Mouse (Mus musculus) MEL (cell line): ENCODE measurements around the gene Vim. TPM values are rescaled to one million over a fixed set of nuclear protein-coding genes. Genes with fewer than 3 reads are reported as not detected.

Experiments used
- DNase-seq: peaks from one replicate; pipeline ENCODE4 v3.0.0; 2011; ENCODE audit warnings: low read depth, low spot score
- H3K27ac ChIP-seq: 2 replicates; pipeline ENCODE4 v1.5.1; 2012; ENCODE audit warnings: low read depth, mild to moderate bottlenecking, control low read depth, low read length, moderate library complexity; ENCODE audit not compliant: control insufficient read depth
- H3K27me3 ChIP-seq, 2 experiments: fragments of 150-350 bp in 1 of 2; sonication (generic) in 1 of 2; 2 replicates each; pipeline ENCODE4 v1.6.1; 2012; ENCODE audit warnings: low read length in 2 of 2, mild to moderate bottlenecking in 2 of 2, improper control_type of control experiment in 1 of 2, moderate library complexity in 1 of 2; ENCODE audit not compliant: insufficient read depth in 2 of 2, control insufficient read depth in 1 of 2
- H3K36me3 ChIP-seq, 2 experiments: 2 replicates each; pipeline ENCODE4 v1.6.1; 2012 to 2014; ENCODE audit warnings: low read length in 2 of 2, improper control_type of control experiment in 1 of 2, inconsistent platforms in 1 of 2, mild to moderate bottlenecking in 1 of 2; ENCODE audit not compliant: insufficient read depth in 2 of 2, control insufficient read depth in 1 of 2
- H3K4me1 ChIP-seq, 2 experiments: fragments of 150-350 bp in 1 of 2; sonication (generic) in 1 of 2; 2 replicates each; pipeline ENCODE4 v1.6.1; 2012; ENCODE audit warnings: low read length in 2 of 2, improper control_type of control experiment in 1 of 2, mild to moderate bottlenecking in 1 of 2; ENCODE audit not compliant: insufficient read depth in 2 of 2, control insufficient read depth in 1 of 2
- H3K4me3 ChIP-seq, 2 experiments: fragments of 150-350 bp in 1 of 2; sonication (generic) in 1 of 2; 2 replicates each; pipeline ENCODE4 v1.5.1; 2012; ENCODE audit warnings: low read depth in 2 of 2, low read length in 2 of 2, mild to moderate bottlenecking in 2 of 2, moderate library complexity in 2 of 2, control low read depth in 1 of 2, improper control_type of control experiment in 1 of 2; ENCODE audit not compliant: control insufficient read depth in 1 of 2, insufficient read depth in 1 of 2
- H3K79me2 ChIP-seq: 2 replicates; pipeline ENCODE4 v1.6.1; 2012; ENCODE audit warnings: mild to moderate bottlenecking, low read length, moderate library complexity; ENCODE audit not compliant: control insufficient read depth, poor library complexity, insufficient read depth
- H3K9ac ChIP-seq: 2 replicates; pipeline ENCODE4 v1.6.1; 2012; ENCODE audit warnings: low read depth, mild to moderate bottlenecking, control low read depth, low read length, moderate library complexity; ENCODE audit not compliant: control insufficient read depth, poor library complexity, severe bottlenecking
- H3K9me3 ChIP-seq: fragments of 150-350 bp; sonication (generic); replicated peaks from 2 replicates; pipeline ENCODE4 v1.6.1; 2012; ENCODE audit warnings: mild to moderate bottlenecking, low read length, improper control_type of control experiment, moderate library complexity; ENCODE audit not compliant: insufficient read depth
- CHD2 ChIP-seq: IDR thresholded peaks from 2 replicates; pipeline ENCODE4 v1.6.1; 2011; ENCODE audit warnings: low read length, improper control_type of control experiment
- CTCF ChIP-seq, 3 experiments: IDR thresholded peaks in 2 of 3; conservative IDR thresholded peaks in 1 of 3; 2 replicates each; pipeline ENCODE4 v1.5.1; 2011 to 2012; ENCODE audit warnings: low read length in 3 of 3, low read depth in 2 of 3, mild to moderate bottlenecking in 2 of 3, improper control_type of control experiment in 1 of 3, inconsistent platforms in 1 of 3, mixed read lengths in 1 of 3, moderate library complexity in 1 of 3; ENCODE audit not compliant: control insufficient read depth in 1 of 3, insufficient read depth in 1 of 3, poor library complexity in 1 of 3, severe bottlenecking in 1 of 3
- E2F4 ChIP-seq: IDR thresholded peaks from 2 replicates; pipeline ENCODE4 v1.6.1; 2011; ENCODE audit warnings: low read depth, low read length, improper control_type of control experiment, borderline replicate concordance
- ELF1 ChIP-seq: IDR thresholded peaks from 2 replicates; pipeline ENCODE4 v1.6.1; 2014; ENCODE audit warnings: low read depth, mild to moderate bottlenecking, inconsistent platforms, low read length, improper control_type of control experiment, moderate library complexity
- GABPA ChIP-seq: IDR thresholded peaks from 2 replicates; pipeline ENCODE4 v1.6.1; 2012; ENCODE audit warnings: low read depth, mild to moderate bottlenecking, inconsistent platforms, low read length, improper control_type of control experiment, moderate library complexity
- GATA1 ChIP-seq: IDR thresholded peaks from 2 replicates; pipeline ENCODE4 v1.6.1; 2011; ENCODE audit warnings: low read depth, low read length, improper control_type of control experiment
- HCFC1 ChIP-seq: IDR thresholded peaks from 2 replicates; pipeline ENCODE4 v1.6.1; 2012; ENCODE audit warnings: low read depth, mild to moderate bottlenecking, inconsistent platforms, low read length, improper control_type of control experiment, moderate library complexity
- MAFK ChIP-seq: IDR thresholded peaks from 2 replicates; pipeline ENCODE4 v1.6.1; 2011; ENCODE audit warnings: low read depth, mild to moderate bottlenecking, low read length, improper control_type of control experiment, borderline replicate concordance
- MAX ChIP-seq: IDR thresholded peaks from 2 replicates; pipeline ENCODE4 v1.6.1; 2011; ENCODE audit warnings: low read length, improper control_type of control experiment
- MAZ ChIP-seq: IDR thresholded peaks from 2 replicates; pipeline ENCODE4 v1.6.1; 2012; ENCODE audit warnings: low read depth, mild to moderate bottlenecking, inconsistent platforms, low read length, improper control_type of control experiment
- MYB ChIP-seq: IDR thresholded peaks from 2 replicates; pipeline ENCODE4 v1.6.1; 2011; ENCODE audit warnings: mild to moderate bottlenecking, low read depth, low read length, improper control_type of control experiment
- MYC ChIP-seq: IDR thresholded peaks from 2 replicates; pipeline ENCODE4 v1.6.1; 2011; ENCODE audit warnings: low read depth, mild to moderate bottlenecking, low read length, improper control_type of control experiment, moderate library complexity
- NELFE ChIP-seq: IDR thresholded peaks from 2 replicates; pipeline ENCODE4 v1.6.1; 2011; ENCODE audit warnings: low read depth, low read length, improper control_type of control experiment
- NRF1 ChIP-seq: IDR thresholded peaks from 2 replicates; pipeline ENCODE4 v1.6.1; 2014; ENCODE audit warnings: low read depth, mild to moderate bottlenecking, inconsistent platforms, low read length, improper control_type of control experiment, moderate library complexity; ENCODE audit not compliant: poor library complexity, insufficient read depth, severe bottlenecking
- POLR2A ChIP-seq, 2 experiments: IDR thresholded peaks; 2 replicates each; pipeline ENCODE4 v1.6.1; 2011 to 2012; ENCODE audit warnings: low read length in 2 of 2, mild to moderate bottlenecking in 2 of 2, control low read depth in 1 of 2, improper control_type of control experiment in 1 of 2, low read depth in 1 of 2, moderate library complexity in 1 of 2; ENCODE audit not compliant: control insufficient read depth in 1 of 2, insufficient read depth in 1 of 2, poor library complexity in 1 of 2
- RAD21 ChIP-seq: IDR thresholded peaks from 2 replicates; pipeline ENCODE4 v1.6.1; 2011; ENCODE audit warnings: mild to moderate bottlenecking, low read depth, low read length, improper control_type of control experiment
- RCOR1 ChIP-seq: IDR thresholded peaks from 2 replicates; pipeline ENCODE4 v1.6.1; 2012; ENCODE audit warnings: low read depth, mild to moderate bottlenecking, inconsistent platforms, low read length, improper control_type of control experiment
- SMC3 ChIP-seq: IDR thresholded peaks from 2 replicates; pipeline ENCODE4 v1.6.1; 2011; ENCODE audit warnings: low read depth, low read length, improper control_type of control experiment
- TBP ChIP-seq: IDR thresholded peaks from 2 replicates; pipeline ENCODE4 v1.8.0; 2011; ENCODE audit warnings: low read depth, low read length, improper control_type of control experiment
- TCF12 ChIP-seq: IDR thresholded peaks from 2 replicates; pipeline ENCODE4 v1.6.1; 2014; ENCODE audit warnings: low read depth, mild to moderate bottlenecking, inconsistent platforms, low read length, improper control_type of control experiment, moderate library complexity
- UBTF ChIP-seq: IDR thresholded peaks from 2 replicates; pipeline ENCODE4 v1.6.1; 2012; ENCODE audit warnings: low read depth, mild to moderate bottlenecking, inconsistent platforms, low read length, improper control_type of control experiment, moderate library complexity, borderline replicate concordance; ENCODE audit not compliant: insufficient read depth
- USF2 ChIP-seq, 2 experiments: IDR thresholded peaks; 2 replicates each; pipeline ENCODE4 v1.6.1; 2011 to 2012; ENCODE audit warnings: improper control_type of control experiment in 2 of 2, low read length in 2 of 2, borderline replicate concordance in 1 of 2, inconsistent platforms in 1 of 2, low read depth in 1 of 2, mild to moderate bottlenecking in 1 of 2; ENCODE audit not compliant: insufficient read depth in 1 of 2
- ZKSCAN1 ChIP-seq: IDR thresholded peaks from 2 replicates; pipeline ENCODE4 v1.6.1; 2012; ENCODE audit warnings: low read depth, mild to moderate bottlenecking, inconsistent platforms, low read length, improper control_type of control experiment, moderate library complexity
- ZMIZ1 ChIP-seq: IDR thresholded peaks from 2 replicates; pipeline ENCODE4 v1.6.1; 2012; ENCODE audit warnings: low read depth, mild to moderate bottlenecking, inconsistent platforms, low read length, improper control_type of control experiment, moderate library complexity
- ZNF384 ChIP-seq: IDR thresholded peaks from 2 replicates; pipeline ENCODE4 v1.6.1; 2012; ENCODE audit warnings: low read depth, mild to moderate bottlenecking, inconsistent platforms, low read length, improper control_type of control experiment
- polyA plus RNA-seq, 2 experiments: library from polyadenylated mRNA; stranded (reverse) in 1 of 2; unstranded in 1 of 2; fragments of >175 nt in 1 of 2; fragments of >200 nt in 1 of 2; gene quantifications; 2 replicates each; pipeline versions ENCODE4 v1.2.1 to v1.2.4; 2012; ENCODE audit warnings: low replicate concordance in 2 of 2, low read depth in 1 of 2; ENCODE audit not compliant: insufficient read length in 2 of 2, insufficient read depth in 1 of 2, missing spikeins in 1 of 2
- total RNA-seq: library from RNA; depleted of rRNA; stranded (reverse); fragments of 300-350 nt; gene quantifications from 2 replicates; pipeline ENCODE4 v1.2.3, GENCODE M21; 2012

Gene Vim
- total and polyA plus RNA-seq, 3 experiments: 58.0 to 580 (median 257) TPM

DNA sequence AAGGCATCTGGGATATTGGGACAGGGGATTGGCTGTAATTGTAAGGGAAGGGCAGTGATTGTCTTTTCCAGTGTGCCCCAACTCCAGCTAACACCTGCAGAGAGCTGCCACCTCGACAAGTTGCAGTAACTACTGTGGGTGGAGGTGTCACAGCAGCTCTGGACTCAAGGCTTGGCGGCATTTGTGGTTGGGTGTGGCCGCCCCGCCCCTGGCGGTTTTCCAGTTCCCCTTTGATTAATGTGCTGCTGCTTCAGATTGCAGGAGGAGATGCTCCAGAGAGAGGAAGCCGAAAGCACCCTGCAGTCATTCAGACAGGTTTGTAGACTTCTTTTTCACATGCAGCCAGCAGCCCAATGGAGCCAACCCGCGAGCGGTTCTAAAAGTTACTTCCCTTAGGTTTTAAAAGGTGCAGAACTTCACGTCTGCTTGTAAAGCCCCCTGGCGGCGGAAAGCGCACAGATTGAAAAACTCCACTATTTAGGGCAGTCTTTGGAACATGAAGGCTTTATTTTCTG lies 1.6 kb downstream of the Vim start (continued):
- no peak for TF ChIP-seq UBTF
- 0 out of 2 replicates have a peak, but pooled peaks have one; percentile 8 for TF ChIP-seq NELFE

DNA sequence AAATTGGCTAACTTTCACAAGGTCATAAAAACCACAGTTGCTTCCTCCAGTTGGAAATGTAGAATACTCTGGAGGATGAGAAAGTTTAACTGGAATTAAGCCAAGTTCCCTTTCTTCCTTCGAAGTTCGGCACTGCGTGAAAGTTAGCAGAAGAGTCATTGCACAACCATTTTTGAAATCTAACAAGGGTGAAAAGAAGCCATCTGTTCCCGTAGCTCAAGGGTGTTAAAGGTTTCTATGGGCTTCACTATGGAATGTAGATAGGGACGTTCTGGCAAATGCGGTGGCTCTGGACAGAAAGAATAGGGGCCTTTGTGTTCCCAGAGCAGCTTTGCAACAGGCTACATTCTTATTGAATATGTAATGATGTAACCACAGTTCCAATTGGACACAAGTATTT lies 2.2 kb downstream of the Vim start:
- DNase-seq: no peak
- peak overlapping the region in 1 of 2 experiments; percentile 72; a peak in 2 of 4 replicates for H3K4me3 ChIP-seq
- H3K9ac ChIP-seq: no peak overlapping the region
- H3K27me3 ChIP-seq: no peaks in the 10 kb centered on the region
- H3K36me3 ChIP-seq: peaks cover 0 to 17% of the 10 kb centered on the region in 2 experiments; a peak in 3 of 4 replicates
- peaks cover 0 to 16% of the 10 kb centered on the region in 2 experiments; a peak in 3 of 4 replicates for H3K4me1 ChIP-seq
- no peaks in the 10 kb centered on the region for H3K9me3 ChIP-seq
- H3K79me2 ChIP-seq: no peaks in the 10 kb centered on the region
- TF ChIP-seq CTCF (IDR thresholded peaks at IDR 0.05 in 2 of 3, conservative IDR thresholded peaks at IDR 0.05 in 1 of 3; ENCODE audit: control insufficient read depth in 1 of 3, insufficient read depth in 1 of 3, low read depth in 2 of 3, low read length in 3 of 3, poor library complexity in 1 of 3, severe bottlenecking in 1 of 3) (0 out of 6 replicates have a peak, but pooled peaks of 1 of the 3 experiments have one; percentile 2), MAZ (no peak)
- TF ChIP-seq, all 39 proteins: peak for 1
- no peak overlapping the region for H3K27ac ChIP-seq

DNA sequence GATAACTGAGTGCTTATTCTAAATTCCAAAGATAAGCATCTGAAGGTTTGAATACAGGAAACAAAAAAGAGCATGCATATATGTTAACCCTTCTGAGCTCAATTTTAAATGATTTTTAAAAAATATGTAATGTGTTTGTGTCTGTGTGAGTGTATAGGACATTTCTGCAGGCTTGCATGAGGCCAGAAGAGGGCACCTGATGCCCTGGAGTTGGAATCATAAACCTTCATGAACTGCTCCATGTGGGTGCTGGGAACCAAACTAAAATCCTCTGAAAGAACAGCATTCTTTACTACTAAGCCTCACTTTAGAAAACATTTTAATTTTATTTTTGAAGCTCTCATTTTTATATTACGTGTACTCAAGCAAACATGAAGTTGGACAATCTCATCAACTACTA lies 3.7 kb downstream of the Vim start:
- DNase-seq: no peak
- no peak overlapping the region for H3K27ac ChIP-seq
- no peak for TF ChIP-seq ELF1
- no peak for TF ChIP-seq HCFC1
- no peak for TF ChIP-seq POLR2A (IDR thresholded peaks at IDR 0.05; ENCODE audit: control insufficient read depth in 1 of 2, insufficient read depth in 1 of 2, low read depth in 1 of 2, low read length in 2 of 2, poor library complexity in 1 of 2)
- TF ChIP-seq RAD21: peak; percentile 10
- no peak for TF ChIP-seq GABPA
- TF ChIP-seq CHD2: no peak
- TF ChIP-seq USF2 (IDR thresholded peaks at IDR 0.05; ENCODE audit: borderline replicate concordance in 1 of 2, insufficient read depth in 1 of 2, low read depth in 1 of 2, low read length in 2 of 2): no peak
- no peak for TF ChIP-seq MYC
- TF ChIP-seq ZKSCAN1: no peak
- TF ChIP-seq MAFK: no peak
- no peak for TF ChIP-seq ZNF384
- peak; percentile 20; the same call in 1 of the 2 replicates for TF ChIP-seq SMC3
- TF ChIP-seq TBP: no peak
- no peak for TF ChIP-seq E2F4
- TF ChIP-seq UBTF: no peak
- no peak for TF ChIP-seq ZMIZ1
- no peak for TF ChIP-seq RCOR1
- no peak for TF ChIP-seq GATA1
- no peak for TF ChIP-seq NRF1
- TF ChIP-seq TCF12: no peak
- TF ChIP-seq MAX: no peak
- TF ChIP-seq CTCF (IDR thresholded peaks at IDR 0.05 in 2 of 3, conservative IDR thresholded peaks at IDR 0.05 in 1 of 3; ENCODE audit: control insufficient read depth in 1 of 3, insufficient read depth in 1 of 3, low read depth in 2 of 3, low read length in 3 of 3, poor library complexity in 1 of 3, severe bottlenecking in 1 of 3): peak in 2 of 3 experiments; percentile 3 to 22; a peak in 1 of 6 replicates
- no peak for TF ChIP-seq MYB
- H3K27me3 ChIP-seq: no peaks in the 10 kb centered on the region
- H3K9ac ChIP-seq: no peak overlapping the region
- H3K4me1 ChIP-seq: peaks cover 0 to 11% of the 10 kb centered on the region in 2 experiments; a peak in 3 of 4 replicates
- no peak overlapping the region for H3K4me3 ChIP-seq
- no peaks in the 10 kb centered on the region for H3K9me3 ChIP-seq
- H3K79me2 ChIP-seq: no peaks in the 10 kb centered on the region
- H3K36me3 ChIP-seq: peaks cover 0 to 16% of the 10 kb centered on the region in 2 experiments; a peak in 3 of 4 replicates
